Mouse (Mus musculus) retina, adult 2 months (tissue): ENCODE data around the gene Rps6.

Source experiments
- DNase-seq: peaks from one replicate; pipeline ENCODE4 v3.0.0-alpha.2; 2012; ENCODE audit warnings: low read depth, low spot score

Rps6 gene

DNA sequence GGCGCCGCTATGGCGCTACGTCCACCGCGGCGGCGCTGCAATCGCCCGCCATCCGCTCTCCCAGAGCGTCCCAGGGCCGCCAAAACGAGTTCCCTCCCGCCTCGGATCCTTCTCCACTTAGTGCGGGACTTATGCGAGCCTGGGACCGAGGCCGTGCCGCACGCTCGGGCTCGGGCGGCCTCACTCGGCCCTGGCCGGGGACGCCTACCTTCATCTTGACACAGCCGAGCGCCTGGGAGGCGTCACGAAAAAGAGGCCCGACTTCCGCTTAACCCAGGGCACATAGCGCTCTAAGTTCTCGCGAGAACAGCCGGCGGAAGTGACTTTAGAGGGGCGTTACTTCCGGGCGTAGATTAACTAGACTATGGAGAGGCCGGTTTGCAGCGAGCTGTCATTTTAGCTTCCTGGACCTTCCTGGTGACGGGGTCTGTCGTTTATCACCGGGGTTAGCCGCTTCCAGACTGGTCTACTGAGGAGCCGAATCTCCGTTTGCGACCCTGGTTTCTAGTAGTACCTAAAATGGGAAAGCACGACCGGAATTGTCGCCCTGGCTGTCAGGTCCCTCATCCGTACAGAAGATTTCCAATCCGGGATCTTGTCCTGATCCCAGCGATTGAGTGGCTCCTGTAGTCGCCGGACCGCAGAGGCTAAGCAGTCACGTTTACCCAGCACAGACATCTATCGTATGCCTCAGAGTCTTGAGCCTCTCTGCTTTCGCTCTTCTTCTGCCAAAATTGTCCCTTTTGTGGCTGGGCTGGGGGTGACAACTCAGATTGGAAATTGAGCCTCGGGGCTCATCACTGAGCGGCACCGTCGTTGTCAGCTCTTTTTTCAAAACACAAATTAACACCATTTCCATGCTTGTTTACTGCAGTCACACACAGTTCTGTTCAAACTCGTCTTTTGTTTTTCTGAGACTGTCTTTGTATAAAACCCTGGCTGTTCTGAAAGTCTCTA lies at the start of gene Rps6:
TSS of gene Rps6 (minus strand) at position 300 of the 957 bp plus-strand sequence.
- peak; percentile 97 for DNase-seq

DNA sequence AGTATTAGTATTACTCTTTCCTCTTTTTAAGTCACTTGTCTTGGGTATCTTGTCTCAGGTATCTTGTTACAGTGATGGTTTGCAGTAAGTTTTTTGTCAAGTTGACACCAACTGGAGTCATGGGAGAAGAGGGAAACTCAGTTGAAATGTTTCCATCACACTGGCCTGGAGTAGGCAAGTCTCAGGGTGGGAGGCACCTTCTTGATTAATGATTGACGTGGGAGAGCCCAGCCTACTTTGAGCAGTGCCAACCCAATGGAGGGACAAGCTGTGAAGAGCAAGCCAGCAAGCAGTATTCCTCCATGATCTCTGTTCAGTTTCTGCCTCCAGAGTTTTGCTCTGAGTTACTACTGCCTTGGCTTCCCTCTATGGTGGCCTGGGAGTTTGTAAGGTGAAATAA lies 48.7 kb upstream of the Rps6 start:
- DNase-seq, result no peak

DNA sequence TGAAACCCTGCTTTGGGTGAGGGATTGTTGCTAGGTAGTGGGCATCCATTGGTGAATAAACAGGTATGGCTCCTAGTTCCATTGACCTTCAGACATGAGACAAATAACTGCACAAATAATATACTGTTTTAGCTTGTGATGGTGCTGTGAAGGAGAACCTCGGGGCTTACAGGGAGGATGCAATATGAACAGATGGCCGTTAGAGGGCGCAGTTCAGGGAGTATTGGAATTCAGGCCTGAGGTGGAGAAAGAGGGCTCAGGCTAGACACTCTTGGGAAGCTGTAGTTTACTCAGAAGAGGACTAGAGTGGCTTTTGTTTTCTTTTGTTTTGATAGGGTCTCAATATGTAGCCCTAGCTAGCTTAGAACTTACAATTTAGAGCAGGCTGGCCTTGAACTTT lies 47.8 kb upstream of the Rps6 start:
- no peak for DNase-seq

DNA sequence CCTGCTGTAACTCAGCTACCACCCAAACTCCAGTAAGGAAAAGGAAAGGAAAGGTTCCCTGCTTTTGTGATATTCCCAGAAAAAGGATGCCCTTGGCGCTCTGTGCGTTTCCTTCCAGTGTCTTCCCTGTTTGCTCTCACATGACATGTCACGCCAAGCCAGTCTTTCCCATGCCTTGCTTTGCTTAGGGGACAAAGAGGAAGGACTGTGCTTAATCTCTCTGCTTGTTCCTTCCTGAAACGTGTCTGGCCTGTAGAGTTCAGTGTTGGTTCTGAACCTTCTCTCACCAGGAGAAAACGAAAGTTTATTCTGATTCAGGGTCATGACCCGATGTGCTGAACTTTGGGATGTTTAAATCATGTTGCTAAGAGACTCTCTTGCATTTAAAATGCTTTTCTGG lies 45.1 kb upstream of the Rps6 start:
- DNase-seq, result no peak

DNA sequence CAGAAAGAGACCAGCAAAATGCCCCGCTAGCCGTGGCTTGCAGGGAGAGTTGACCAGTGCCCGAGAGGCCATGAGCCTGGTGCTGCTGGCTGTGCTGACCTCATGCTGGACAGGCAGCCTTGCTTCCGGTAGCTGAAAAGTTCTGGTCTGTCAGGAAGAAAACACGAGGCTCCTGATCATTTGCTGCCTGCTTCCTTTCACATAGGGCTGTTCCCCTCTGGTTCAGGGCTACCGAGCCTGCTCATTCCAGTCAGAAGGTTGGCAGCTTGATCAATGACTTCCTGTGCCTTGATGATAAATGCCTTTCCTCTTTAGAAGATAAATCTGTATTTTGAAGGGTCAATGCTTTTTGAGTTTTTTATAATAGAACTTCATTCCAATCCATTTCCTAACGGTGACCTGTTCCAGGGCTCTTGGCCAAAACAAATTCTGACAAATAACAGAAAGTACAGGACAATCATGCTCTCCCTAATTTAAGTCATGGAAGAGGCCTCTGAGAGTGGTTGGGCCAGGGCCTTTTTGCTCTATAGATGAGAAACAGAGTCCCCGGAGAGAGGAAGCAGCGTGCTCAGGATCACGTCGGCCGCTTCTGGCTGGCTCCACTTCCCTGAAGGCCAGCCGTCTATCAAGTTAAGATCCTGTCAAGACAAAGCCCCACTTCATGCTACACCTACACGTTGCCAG lies 41.7 kb upstream of the Rps6 start:
- DNase-seq, result no peak

DNA sequence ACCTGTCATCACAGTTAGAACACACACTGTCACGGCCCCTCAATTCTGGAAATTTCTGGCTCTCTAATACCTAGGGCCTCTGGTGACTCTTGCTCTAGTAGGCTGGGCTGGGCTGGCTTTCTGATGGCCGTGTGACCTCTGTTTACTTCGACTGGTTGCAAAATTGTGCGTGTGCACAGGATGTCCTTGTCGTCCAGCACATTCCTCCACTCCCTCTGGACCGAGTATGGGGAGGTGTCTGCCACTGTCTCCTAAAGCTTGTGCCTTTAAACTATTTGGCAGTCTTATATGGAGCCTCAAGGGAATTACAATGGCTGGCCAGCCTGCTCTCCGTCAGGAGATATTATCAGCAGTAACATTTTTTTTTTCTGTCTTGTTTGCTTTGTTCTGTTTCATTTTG lies 40.2 kb upstream of the Rps6 start:
- no peak for DNase-seq

DNA sequence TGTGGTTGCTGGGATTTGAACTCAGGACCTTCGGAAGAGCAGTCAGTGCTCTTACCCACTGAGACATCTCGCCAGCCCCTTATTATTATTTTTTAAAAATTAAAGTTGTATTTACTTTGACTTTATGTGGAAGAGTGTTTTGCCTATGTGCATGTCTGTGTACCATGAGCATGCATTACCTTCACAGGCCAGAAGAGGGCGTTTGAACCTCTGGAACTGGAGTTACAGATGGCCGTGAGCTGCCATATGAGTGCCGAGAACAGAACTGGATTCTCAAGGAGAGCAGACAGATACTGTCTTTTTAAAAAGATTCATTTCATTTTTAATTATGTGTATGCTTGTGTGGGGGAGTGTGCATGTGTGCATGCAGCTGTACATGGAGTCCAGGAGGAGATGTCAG lies 30.7 kb upstream of the Rps6 start:
- no peak for DNase-seq

DNA sequence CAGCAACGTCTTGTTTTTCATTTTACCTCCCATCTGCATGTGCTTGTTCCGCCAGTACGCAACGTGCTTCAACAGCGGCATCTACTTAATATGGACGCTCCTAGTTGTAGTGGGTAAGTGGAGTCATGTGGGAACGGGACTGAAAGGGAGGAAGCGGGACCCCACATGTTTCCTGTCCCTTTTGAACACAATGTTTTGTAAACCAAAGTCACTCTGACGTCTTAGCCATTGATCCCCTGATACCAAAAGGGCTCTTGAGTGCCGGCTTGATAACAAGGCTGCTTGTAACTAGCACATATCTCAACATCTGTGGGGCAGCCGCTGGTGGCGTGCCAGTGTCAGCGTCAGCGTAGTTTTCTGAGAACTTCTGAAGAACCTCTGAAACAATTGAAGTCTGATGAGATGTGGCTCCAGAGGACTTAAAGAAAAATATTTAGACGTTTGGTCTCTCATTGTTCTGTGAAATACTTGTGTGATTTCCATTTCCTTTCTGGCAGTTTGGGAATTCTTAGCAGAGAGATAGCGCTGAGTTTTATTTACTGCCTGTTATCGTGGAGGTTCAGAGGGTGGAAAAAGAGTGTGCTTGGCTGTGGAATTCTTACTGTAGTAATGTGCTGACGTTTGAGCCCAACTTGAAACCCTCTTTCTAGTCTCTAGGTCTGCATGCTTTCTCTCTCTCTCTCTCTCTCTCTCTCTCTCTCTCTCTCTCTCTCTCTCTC lies 29.1 kb upstream of the Rps6 start:
- no peak for DNase-seq

DNA sequence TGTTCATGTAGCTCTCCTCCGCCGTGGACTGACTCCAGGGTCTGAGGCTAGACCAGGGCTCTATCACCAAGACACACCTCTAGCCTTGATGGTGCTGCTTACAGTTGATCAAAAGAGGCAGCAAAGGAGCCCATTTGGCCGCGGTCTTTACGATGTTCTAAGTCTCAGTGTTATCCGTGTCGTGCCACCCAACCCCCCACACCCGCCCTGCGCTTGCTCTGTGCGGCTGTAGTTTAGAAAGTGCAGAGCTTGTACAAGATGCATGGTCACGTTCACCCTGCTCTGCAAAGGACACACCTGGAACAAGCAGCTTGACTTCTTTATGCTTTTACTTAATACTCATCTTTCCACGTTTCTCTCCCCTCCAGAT lies 28.6 kb upstream of the Rps6 start:
- no peak for DNase-seq

DNA sequence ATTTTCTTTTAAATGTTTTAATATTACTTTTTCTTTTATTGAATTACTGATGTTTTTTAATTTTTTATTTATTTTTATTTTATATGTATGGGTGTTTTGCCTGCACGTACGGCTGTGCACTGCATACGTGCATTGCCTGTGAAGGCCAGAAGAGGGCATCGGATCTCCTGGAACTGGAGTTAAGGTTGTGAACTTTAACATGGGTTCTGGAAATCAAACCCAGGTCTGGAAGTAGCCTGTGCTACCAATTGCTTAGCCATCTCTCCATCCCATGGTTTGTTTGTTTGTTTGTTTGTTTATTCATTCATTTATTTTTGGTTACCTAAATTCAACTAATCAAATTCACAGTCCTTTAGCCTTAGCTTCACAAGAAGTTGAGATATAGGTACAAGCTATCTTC lies 27.7 kb upstream of the Rps6 start:
- DNase-seq, result no peak

DNA sequence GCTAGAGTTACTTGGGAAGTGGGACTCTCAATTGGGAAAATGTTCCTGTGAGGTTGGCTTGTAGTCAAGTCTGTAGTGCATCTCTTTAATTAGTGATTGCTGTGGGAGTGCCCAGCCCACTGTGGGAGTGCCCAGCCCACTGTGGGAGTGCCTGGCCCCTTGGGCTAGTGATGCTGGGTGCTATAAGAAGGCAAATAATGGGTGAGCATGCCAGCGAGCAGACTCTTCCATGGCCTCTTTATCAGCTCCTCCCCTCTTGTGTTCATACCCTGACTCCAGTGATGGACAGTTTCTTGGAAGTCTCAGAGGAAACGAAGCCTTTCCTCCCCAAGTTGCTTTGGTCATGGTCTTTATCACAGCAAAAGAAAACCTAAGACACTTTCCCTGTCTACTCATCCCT lies 25.2 kb upstream of the Rps6 start:
- no peak for DNase-seq

DNA sequence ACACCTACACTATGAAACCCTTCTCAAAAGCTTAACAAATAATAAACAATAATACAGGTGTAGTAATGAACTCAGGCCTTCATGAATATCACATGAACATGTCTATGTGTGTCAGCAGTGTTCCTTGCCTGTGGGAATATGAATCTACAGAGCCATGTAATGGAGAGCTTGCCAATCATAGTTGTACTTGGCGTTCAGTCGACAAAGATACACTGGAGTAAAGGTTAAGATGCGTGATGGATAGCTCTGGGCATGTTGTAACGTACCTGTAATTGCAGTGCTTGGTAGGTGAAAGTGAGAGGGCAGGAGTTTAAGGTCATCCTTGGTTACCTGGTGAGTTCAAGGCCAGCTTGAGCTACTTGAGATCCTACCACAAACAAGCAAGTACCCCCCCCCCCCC lies 24.0 kb upstream of the Rps6 start:
- DNase-seq, result no peak

DNA sequence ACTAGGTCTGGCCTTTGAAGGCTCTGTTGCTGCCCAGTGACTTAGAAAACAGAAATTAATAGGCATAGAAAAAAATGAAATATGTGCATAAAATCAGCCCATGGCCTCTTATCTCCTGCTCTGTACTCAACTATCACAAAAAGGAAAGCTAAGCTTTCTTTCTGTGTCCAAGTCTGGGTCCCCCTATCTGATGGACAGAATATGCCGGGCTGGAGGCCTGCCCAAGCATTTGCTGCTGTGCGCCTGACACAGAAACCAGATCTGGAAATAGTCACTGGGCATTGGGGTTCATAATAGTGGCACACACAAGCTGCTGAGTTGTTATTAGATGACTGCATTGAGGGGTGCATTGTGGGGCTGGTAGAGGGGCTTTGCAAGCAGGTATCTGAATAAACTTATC lies 22.3 kb upstream of the Rps6 start:
- no peak for DNase-seq

DNA sequence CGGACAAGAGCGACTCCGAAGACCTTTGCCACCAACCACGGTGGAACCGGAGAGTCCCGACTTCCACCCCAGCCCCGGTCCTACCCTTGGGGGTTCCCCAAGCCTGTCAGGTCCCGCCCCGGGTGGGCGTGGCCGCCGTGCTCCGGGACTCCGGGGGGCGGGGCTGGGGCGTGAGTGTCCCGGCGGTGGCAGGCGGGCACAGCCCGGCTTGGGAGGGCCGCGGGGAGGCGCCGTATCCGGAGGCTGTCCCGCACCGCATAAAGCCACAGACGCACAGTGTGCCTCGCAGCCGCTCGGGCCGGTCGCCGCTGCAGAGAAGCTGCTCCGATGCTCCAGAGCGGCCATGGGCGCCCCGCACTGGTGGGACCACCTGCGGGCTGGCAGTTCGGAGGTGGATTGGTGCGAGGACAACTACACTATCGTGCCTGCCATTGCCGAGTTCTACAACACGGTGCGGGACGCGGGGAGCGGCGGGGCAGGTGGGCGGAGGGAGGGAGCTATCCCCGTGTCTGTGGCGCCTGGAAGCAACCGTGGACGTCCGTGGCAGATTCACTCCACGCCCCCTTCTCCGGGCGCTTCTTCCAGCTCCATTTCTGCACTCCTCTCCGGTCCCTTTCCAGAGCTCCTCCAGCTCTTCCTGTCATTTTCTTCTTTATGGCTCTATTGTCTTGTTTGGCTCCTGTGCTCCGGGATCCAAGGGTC lies 17.1 kb upstream of the Rps6 start, which contains the start of gene Acer2:
TSS of gene Acer2 (plus strand) at position 251 of the 702 bp plus-strand sequence.
- DNase-seq, result peak; percentile 73

DNA sequence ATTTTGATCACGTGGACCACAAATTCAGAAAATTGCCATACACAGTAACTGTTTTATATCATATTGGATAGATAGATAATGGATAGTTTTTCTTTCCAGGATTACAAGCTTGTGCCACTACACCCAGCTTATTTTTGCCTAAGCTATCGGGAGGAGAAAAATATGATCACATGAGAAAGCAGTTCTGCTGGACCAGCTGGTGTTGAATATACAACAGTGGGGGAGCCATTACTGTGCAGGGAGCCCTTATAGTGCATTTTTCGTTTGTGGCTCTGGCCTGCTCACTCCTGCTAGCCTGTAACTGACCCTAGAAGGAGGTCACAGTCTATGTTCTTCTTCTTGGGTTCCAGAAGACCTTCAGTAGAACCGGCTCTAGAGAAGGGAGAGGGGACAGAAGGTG lies 15.9 kb upstream of the Rps6 start:
- DNase-seq, result no peak

DNA sequence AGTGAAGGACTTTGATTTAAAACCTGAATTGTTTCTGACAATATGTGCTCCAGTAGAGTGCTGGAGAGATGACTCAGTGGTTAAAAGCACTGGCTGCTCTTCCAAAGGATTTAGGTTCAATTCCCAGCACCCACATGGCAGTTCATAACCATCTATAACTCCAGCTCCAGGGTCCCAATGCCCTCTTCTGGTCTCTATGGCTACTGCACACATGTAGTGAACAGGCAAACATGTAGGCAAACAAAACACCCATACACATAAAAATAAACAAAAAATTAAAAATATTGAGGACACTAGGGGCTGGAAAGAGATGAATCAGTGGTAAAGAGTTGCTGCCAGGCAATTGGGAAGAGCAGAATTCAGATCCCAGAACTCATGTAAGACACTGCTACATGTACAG lies 14.8 kb upstream of the Rps6 start:
- no peak for DNase-seq

DNA sequence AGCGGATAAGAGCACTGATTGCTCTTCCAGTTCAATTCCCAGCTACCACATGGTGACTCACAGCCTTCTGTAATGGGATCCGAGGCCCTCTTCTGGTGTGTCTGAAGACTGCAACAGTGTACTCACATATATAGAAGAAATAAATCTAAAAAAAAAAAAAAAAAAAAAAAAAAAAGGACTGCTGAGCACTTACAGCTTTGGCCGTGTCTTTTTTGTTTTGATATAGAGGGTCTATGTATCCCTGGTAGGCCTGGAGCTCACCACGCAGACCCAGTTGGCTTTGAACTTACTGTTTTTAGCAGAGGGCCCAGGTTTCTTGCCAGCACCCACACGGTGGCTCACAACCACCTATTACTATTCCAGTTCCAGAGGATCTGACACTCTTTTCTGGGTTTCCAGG lies 6.9 kb upstream of the Rps6 start:
- no peak for DNase-seq

DNA sequence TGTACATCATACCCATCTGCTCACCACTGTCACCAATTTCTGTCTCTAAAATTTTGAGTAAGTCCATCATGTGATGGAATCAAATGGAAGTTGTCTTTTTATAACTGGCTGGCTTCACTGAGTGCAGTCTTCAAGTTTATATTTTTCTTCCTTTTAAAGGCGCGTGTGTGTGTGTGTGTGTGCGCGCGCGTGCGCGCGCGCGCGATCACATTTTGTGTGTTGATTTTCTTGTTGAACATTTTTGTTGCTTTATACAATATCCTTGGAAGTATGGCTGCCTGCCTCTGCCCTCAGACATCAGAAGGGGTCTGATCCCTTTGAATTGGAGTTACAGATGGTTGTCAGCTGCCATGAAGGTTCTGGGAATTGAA lies 843 bp upstream of the Rps6 start:
- DNase-seq, result no peak

DNA sequence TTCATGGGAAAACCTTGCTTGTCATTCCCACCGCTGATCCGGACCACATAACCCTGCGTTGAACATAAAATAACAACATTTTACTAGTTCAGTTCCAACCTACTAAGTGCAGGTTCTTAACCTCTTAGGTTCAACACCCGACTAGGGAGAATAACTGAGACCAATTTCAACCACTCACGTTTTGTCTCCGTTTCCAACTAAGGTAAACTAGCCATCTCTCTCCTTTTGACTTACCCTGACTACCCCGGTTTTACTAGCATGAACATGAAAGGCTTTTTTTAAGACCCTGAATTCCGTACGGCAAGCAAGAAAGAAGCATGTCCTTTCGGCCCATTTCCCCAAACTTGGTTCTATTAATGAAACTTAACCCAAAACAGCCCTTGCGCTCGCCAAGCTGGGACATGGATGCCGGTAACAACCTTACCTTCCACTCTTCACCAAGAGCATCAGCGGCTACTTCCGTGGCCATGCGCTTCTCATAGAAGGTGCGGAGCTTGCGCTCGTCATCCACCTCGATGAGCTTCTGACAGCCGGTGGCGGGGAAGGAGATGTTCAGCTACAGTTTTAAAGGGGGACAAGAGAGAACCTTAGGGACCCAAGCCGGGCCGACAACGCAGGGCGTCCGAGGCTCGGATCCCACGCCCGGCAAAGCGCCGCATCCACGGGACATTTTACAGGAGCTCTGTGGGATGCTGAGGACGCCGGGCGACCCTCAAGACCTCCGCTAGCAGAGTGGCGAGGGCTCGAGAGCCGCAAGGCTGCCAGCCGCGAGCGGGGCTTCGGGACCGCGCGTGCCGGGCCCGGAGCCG lies 704 bp downstream of the Rps6 start:
- no peak for DNase-seq

DNA sequence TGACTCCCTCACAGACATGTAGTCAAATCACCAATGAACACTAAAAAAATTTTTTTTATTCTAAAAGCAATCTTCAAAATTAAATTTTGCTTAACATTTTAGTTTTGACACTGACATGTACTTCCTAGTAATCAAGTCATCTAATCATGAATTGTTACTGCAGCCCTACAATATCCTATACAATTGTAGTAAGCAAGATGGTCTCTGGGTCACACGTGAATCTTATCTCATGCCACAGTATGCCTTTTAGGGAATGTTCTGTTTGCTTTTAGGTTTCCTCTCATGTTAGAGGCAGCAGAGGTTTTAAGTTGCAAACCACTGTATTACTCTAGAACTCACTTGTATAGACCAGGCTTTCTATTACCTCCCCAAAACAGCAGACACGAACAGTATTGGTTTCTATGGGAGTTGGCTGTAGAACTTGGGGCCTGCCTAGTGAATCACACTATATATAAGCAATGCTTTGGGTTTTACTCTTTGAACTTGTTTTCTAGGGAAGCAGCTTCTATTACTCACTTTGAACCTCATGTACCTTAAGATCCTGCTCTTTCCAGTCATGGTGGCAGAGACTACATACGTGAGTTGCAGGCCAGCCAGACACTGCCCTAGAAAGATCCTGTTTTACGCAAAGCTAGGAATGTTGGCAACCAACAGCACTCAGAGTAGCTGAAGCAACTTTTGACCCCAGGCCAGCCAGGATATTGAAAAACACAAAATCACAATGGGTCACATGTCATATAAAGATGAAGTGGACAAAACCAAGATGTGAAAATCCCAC lies 4.2 kb downstream of the Rps6 start:
- DNase-seq, result no peak
